Mouse (Mus musculus) layer of hippocampus, postnatal 36 days (tissue): Measurements from ENCODE around the gene Ksr2. TPM values are rescaled to one million over a fixed set of nuclear protein-coding genes. Genes with fewer than 3 reads are reported as not detected.
"Not testable (repeated sequence)": the region's sequence is repeated elsewhere in the genome, so short reads cannot be mapped to it uniquely, and the experiment has no call there.

Experiments used
- DNase-seq, 2 experiments: peaks; one replicate each; pipeline ENCODE4 v3.0.0; 2022
- total RNA-seq, 2 experiments: library from RNA; stranded (reverse); gene quantifications; 2 replicates each; pipeline ENCODE4 v1.2.3; 2021

The Ksr2 gene
- total RNA-seq, 2 experiments from 2014 or later: 34.6 to 42.0 TPM

DNA sequence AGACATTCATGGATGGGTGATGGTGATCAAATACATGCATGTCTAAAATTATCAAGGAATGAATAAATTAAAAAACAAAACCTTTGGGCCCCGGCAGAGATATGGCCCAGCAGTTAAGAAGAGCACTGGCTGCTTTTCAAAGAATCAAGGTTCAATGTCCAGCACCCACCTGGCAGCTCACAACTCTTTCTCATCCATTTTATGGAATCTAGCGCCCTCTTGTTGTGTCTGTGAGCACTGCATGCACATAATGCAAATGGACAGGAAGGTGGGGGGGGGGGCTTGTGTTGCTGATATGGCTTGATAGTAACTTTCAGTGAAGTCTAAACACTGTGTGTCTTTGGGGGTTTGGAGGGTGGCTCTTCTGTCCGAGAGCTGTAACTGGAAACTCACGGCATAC is 5.6 kb upstream of the Ksr2 start:
- DNase-seq: no peak

DNA sequence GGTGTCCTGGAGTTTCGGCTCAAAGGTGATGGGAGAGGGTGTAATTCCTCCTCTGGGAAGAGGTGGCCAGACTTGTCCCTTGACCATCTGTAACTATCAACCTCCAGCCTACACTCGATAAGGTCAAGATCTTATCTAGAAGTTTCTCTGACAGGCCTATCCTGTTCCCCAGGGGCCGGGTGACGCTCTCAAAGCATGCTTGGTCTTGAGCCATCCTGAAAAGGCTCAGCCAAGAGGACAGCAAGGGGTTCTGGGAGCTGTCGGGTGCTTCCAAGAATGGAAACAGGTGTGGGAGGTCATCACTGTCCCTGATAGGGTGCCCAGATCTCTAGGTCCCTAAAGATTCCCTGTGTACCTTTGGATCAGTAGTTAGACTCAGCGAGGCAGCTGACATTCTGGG is 4.4 kb upstream of the Ksr2 start:
- DNase-seq: no peak

DNA sequence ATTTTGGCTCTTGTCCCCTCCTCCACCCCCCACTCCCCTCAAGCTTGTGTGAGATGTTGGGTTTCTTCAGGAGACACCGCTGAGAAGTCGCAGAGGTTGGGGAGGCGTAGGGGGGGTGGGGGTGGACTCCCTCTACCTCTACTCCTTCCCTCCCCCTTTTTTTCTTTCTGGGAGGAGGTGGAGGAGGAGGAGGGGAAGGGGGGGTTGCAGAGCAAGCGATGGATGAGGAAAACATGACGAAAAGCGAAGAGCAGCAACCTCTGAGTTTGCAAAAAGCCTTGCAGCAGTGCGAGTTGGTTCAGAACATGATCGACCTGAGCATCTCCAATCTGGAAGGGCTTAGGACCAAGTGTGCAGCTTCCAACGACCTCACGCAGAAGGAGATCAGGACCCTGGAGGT is 811 bp downstream of the Ksr2 start:
- DNase-seq: peak; percentile 16 to 20

DNA sequence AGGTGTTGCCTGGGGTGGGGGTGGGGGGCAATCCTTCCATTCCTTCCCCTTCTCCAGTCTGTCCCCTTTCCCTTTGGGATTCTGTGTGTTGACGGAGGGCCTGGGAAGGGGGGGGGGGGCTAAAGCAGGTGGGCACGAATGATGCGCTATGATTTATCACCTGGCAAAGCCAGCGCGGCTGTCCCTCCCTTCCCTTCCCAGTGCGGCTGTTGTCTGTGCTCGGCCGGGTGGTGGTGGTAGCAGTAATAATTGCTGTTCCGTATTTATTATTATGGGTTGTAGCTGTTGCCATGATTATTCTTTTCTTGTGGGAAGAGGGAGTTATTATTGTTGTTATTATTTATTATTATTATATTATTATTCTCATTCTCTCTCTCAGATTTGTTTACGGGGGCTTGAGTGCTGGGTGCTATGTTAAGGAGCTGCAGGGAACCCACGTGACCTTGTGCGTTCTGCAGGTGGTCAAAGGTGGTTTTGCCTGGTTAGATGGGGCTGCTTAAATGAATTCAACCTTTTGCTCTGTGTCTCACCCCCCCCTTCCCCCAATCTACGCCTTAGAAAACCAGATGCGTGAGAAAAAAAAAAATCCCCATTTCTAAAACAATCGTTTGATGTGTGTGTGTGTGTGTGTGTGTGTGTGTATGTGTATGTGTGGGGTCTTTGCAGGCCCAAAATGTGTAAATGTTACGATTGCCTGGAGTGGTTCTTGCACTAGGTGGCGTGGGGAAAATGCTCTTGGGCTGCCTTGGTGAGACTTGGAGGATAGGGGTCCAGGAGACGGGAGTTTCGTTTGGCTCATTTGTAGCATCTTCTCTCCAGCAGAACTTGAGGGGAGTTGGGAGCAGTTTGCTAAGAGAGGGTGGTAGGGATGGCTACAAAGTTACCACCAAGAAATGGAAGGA is 1.5 kb downstream of the Ksr2 start:
- peak in 1 of 2 experiments; percentile 19 for DNase-seq

DNA sequence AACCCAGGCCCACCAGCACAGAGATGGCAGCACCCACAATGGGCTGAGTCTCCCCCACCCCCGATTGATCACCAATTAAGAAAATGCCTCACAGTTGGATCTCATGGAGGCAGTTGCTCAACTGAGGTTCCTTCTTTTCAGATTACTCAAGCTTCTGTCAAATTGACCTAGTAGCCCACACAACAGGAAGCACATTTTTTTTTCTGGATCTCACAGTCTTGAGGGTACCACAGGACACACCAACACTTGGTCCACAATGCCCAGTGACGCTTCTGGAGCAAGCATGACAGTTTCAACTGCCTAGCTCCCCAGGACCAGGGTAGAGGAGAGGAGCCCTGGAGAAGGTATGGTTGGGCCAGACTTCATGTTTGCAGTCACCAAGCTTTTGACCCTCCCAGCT is 3.6 kb downstream of the Ksr2 start:
- no peak for DNase-seq

DNA sequence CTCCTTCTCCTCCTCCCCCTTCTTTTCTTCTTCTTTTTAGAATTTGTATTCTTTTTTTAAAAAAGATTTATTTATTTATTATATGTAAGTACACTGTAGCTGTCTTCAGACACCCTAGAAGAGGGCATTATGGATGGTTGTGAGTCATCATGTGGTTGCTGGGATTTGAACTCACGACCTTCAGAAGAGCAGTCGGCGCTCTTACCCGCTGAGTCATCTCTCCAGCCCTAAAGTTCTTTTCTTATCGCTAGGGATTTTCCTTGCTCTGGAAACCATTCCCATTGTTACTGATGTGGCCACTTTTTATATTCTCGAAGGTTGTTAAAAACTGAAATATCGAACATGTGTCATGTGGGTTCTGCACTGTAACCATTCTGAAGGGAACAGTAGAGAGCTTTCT is 19.7 kb downstream of the Ksr2 start:
- DNase-seq: not testable (repeated sequence)

DNA sequence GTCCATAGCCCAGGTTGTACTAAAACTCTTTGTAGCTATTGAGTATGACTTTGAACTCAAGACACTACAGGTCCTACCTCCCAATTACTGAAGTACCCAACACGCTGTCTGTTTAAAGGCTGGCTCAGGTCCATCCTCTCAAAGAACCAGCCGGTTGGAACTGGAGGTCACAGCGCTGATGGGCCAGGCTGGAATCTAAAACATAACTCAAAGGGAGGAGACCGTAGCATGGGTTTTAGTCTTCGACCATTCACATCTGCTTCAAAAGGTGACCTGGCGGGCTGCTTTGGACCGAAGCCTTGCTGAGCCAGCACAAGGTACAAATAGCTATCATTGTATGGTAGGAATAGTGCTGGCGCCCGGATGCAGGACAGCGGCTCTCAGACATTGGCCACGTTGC is 26.5 kb downstream of the Ksr2 start:
- no peak for DNase-seq

DNA sequence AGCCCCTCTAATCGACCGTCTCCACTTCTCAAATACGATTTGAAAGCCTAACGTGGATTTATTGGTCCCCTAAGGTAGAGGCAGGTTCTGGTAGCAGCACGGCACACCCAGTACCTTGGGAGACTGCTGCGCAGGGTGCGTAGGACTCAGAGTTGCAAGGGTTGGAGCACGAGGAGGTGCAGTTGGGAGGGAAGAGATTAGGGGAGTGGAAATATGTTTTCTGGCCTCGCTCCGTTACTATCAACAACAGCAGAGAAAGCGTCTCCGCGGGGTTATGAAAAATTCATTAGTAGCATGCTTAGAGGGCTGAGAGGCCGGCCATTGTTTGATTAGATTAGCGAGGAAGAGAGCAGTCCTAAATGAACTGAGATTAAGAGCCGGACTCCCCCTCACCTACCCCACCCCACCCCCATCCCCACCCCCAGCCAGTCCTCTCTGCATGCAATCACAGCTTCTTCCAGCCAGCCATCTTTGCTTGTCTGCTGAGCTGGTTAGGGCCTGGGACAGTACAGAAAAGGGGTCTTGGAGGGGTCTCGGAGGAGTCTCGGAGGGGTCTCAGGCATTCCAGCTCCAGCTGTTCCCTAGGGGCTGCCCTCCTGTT is 27.5 kb downstream of the Ksr2 start:
- no peak for DNase-seq

DNA sequence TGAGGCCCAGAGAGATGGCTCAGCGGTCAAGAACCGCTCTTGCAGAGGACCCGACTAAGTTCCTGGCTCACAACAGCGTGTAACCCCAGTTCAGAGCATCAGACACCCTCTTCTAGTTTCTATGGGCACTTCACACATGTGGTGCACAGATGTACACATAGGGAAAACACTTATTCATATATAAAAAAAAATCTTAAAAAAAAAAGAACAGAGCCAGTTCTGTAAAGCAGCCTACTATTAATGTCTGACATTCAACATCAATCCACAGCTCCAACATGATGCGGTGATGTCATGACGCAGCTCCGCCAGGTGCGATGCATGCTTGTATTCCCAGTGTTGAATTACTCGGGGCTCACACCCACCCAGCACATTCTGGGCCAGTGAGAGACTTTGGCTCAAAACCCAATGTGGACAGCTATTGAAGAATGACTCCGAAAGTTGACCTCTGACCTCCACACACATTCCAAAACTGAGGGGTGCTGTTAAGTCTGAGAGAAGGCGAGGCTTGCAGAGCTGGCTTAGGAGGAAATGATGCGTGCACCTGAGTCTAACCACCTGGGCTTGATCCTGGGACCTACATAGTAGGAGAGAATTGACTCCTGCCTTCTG is 28.5 kb downstream of the Ksr2 start:
- DNase-seq: no peak

DNA sequence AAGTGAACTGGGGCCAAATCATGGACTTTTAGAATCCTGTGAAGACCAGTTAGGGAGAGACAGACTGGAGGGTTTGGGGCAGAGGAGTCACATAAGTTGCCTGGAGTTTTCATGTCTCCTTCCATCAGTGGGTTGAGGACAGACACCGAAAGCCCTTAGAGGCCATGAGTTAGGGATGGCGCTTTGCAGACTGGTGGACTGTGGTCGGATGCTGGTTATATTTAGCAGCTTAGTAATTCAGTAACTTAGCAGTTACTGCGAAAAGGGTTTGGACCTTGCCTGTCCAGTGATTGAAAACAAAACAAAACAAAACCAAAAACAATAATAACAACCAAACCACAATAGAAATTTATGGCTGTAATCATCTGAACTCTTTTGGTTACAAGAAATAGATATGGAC is 29.3 kb downstream of the Ksr2 start:
- no peak for DNase-seq

DNA sequence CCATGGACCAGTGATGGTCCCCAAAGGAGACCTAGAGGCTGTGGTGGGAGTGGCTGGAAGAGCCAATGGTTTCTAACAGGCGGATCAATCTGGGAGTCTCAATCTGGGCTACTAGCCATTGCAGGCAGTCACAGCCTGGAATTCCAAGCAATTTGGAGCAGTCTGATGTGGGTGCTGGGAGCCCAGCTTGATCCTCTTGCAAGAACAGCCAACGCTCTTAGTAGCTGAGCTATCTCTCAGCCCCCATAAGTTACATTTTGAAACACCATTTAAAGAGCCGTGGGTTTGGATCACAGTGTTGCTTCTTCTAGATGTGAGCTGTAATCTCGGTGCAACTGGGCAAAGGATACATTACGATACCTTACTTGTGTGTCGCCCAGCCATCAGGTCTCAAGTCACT is 30.1 kb downstream of the Ksr2 start:
- peak; percentile 41 to 44 for DNase-seq

DNA sequence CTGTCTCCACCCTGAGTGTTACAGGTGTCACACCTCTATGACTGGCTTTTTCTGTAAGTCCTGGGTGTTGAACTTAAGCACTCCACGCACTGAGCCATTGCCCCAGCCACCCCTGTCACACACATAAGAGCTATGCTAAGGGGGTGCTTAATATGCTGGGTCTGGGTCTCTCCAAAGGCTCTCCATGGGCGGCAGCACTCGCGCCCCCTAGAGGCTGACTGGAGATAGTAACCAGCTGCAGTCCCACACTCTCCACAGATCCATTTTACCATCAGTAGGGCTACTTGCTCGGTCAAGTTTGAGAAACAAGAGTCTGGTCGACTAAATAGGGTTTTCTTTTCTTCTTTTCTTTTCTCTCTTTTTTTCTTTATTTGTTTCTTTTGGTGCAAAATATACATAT is 33.9 kb downstream of the Ksr2 start:
- DNase-seq: no peak

DNA sequence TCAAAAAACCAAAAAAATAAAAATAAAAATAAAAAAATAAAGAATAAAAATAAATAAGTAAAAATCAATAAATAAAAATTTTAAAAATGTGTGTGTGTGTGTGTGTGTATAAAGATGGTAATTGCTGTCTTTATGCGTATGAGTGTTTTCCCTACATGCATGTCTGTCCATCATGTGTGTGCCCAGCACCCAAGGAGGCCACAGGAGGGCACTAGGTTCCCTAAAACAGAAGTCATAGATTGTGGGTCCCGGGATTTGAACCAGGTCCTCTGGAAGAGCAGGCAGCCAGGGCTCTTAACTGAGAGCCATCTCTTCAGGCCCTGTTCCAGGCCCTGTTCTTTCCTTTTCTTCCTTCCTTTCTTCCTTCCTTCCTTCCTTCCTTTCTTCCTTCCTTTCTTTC is 38.2 kb downstream of the Ksr2 start:
- no peak for DNase-seq

DNA sequence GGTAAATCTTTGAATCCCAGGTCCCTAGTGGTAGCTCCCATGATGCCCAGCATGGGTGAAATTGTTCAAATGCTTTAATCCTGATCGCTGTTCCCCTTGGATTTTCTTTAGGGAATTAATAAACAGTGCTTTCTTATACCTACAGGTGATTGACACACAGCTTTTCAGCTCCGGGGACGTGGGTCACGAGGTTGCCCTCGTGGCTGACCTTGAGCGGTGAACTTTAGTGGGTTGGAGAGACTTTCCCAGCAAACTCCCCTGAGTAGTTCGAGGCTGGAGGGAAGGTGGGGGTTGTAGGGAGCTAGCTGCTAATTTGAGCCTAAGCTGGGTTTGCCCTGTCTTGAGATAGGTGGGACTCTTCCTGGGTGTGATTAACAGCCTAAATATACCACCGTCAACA is 41.7 kb downstream of the Ksr2 start:
- DNase-seq: no peak

DNA sequence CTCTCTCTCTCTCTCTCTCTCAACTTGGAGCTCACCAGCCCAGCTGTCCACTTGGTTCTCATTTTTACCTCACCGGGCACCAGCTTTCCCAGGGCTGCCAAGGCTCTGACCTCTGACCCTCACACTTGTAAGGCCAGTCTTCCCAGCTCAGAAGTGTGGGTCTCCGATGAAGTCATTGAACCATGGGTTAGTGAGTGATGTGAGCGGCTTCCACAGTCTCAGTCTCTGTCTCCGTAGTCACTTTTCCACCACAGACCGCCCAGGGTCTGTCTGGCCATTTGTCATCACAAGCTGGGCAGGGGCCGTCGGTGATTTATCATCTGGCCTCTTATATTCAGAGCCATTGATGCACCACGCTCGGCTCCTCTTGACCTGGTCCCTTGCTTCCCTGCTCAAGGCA is 43.3 kb downstream of the Ksr2 start:
- DNase-seq: no peak

DNA sequence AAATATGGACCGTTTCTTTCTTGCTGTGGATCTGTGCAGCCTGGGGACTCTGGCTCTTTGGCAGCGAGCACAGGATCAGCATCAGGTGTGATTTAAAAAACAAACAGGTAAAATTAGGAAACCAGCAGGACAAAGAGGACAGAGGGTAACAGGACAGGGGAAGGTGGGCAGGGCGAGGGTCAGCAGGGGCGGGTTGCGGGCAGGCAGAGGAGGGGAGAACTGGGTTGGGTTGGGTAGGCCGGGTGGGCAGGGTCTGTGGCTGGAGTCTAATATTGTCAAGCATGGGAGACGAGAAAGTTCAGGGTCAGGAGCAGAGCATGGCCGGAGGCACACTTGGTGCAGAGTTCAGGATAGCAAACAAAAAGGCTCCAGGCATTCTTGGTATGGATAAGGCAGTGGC is 43.8 kb downstream of the Ksr2 start:
- DNase-seq: no peak

DNA sequence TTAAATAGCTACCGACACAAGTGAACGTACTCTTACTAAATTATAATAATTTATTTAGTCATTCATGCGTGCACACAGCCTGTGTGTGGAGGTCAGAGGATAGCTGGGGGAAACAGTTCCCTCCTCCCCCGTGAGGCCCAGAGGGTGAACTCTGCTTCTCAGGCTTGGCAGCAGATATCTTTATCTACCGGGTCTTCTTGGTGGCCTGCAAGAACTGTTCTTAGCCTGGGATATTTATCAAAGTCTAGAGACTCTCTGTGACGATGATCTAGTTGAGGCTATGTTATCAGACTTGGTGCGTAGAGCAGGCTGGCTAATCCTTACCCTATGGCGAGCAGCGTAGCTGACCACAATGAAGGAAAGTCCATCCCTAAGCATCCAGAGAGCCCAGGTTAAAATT is 45.1 kb downstream of the Ksr2 start:
- no peak for DNase-seq

DNA sequence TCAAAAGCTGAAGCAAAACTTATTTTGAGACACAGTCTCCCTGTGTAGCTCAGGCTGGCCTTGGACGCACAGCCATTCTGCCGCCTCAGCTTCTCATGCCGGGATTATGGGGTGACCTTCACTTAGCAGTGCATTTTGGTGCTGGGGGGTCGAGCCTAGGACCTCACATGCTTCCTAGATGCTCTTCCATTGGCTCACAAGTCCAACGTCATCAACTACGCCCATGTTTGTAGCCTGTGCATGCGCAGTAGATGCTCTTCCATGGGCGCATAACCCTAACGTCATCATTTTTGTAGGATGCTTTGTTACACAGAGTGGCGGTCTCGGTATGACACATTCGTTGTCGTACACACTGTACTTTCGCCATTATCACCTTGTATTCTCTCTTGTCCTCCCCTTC is 46.5 kb downstream of the Ksr2 start:
- no peak for DNase-seq

DNA sequence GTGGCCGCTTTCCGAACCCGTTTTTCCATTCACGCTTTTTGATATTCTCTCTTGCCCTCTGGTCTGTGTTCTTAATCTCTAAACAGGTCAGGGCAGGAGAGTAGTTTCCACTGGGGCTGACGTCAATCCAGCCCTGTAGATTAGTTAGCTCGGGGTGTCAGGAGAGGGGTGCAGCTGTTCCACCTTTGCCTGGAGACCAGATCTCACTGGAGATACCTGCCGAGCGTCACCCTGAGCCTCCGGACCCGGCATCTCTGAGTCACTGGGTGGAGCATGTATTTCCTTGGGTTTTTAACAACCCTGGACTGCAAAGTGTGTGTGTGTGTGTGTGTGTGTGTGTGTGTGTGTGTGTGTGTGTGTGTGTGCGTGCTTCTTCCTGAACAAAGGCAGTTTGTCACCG is 53.3 kb downstream of the Ksr2 start:
- DNase-seq: no peak

DNA sequence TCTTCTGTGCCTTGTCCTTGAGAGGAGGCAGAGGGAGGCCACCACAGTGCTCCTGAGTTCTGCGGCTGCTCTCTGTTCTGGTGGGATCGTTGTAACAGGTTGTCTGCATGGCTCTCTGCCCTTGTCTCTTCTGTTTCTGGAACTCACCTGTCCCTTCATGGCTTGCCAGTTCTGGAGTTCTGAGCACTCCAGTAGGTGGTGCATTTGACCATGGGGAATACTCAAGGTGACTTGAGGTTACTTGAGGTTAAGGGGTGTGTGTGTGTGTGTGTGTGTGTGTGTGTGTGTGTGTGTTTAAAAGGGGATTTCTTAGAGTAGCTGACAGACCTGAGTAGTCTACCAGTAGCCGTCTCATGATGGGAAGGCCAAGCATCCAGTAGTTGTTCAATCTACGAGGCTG is 55.2 kb downstream of the Ksr2 start:
- DNase-seq: no peak

DNA sequence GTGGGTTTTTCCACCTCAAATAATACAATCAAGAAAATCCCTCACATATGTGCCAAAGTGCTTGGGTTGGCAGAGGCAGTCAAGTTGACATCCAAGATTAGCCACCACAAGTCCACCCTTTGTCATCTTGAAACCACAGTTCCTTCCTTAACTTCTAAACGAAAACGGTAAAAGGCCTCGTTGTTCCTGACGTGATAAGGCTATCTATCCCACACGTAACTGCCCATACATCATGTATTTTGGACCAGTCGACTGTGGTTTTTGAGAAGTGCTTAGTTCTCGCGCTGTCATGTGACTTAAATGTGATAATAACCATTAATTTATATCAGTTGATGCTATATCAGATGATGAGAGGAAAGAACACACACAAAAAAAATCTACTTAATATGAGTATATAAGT is 55.8 kb downstream of the Ksr2 start:
- DNase-seq: no peak

DNA sequence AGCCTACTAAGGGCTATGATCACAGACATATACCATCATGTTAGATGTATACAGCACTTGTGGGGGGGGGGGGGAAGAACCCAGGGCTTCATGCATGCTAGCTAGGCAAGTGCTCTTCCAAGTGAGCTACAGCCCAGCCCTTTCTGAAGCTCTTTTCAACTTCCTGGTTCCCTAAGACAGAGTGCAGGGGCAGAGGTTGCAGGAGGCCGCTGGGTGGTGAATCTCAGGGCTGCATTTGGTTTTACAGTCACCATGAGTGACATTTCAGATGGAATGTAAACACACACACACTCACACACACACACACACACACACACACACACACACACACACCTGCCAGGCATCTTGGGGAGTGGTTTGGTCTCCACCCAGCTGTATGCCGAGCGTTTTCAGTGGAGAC is 67.4 kb downstream of the Ksr2 start:
- DNase-seq: no peak

DNA sequence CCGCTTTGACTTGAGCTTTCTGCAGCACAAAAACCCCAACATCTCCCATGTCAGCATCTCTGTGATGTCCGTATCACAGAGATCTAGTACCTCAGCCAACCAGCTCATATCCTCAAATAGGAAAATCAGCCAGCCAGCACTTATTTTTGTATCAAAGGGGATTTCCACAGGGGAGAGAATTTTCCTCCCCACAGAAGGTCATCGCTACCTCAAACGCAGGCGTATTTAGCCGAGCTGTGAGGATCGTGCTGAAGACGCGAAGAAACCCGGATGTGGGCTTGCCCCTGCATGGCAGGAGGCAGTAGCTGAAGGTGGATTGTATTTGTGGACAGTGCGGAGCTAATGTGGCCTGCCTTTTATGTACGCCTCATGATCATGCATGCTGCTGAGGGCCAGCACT is 67.8 kb downstream of the Ksr2 start:
- DNase-seq: no peak

DNA sequence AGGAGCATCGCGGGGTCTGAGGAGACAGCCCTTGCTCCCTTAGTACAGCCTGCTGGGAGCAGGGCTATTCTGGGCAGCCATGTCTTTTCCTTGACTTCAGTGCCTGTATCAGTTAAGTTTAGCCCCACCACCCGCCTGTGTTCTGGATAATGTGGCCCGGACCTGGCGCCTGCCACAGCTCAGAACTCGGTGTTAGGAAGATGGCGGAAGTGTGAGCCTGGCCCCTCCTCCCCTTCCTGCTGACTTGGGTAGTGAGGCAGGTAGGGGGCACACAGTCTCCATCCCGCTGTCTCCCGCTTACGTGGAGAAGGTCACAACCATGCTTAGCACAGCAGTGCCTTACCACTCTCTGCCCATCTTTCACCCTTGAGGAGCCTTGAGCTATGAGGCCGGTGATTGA is 68.2 kb downstream of the Ksr2 start:
- DNase-seq: no peak
